Mouse (Mus musculus) neutrophil, adult 5-6 weeks (primary cell): ENCODE results near the gene Ing5. TPM values are rescaled to one million over a fixed set of nuclear protein-coding genes. Genes with fewer than 3 reads are reported as not detected.
"Not testable (repeated sequence)": the region's sequence is repeated elsewhere in the genome, so short reads cannot be mapped to it uniquely, and the experiment has no call there.

Experiments used
- ATAC-seq: fragments of 151-379, 151-347 bp; 2 replicates; pipeline ENCODE4 v1.8.0; 2017; ENCODE audit warnings: mild to moderate bottlenecking, moderate TSS enrichment; ENCODE audit not compliant: insufficient number of reproducible peaks, poor library complexity, low FRiP score, severe bottlenecking; ENCODE audit errors: extremely low read depth
- total RNA-seq: library from RNA; stranded (forward); fragments of 200-1000 nt; gene quantifications from 2 replicates; pipeline ENCODE4 v1.2.3, GENCODE M21; 2017

The Ing5 gene
- total RNA-seq, result 25.2 and 30.5 TPM in 2 replicates

DNA sequence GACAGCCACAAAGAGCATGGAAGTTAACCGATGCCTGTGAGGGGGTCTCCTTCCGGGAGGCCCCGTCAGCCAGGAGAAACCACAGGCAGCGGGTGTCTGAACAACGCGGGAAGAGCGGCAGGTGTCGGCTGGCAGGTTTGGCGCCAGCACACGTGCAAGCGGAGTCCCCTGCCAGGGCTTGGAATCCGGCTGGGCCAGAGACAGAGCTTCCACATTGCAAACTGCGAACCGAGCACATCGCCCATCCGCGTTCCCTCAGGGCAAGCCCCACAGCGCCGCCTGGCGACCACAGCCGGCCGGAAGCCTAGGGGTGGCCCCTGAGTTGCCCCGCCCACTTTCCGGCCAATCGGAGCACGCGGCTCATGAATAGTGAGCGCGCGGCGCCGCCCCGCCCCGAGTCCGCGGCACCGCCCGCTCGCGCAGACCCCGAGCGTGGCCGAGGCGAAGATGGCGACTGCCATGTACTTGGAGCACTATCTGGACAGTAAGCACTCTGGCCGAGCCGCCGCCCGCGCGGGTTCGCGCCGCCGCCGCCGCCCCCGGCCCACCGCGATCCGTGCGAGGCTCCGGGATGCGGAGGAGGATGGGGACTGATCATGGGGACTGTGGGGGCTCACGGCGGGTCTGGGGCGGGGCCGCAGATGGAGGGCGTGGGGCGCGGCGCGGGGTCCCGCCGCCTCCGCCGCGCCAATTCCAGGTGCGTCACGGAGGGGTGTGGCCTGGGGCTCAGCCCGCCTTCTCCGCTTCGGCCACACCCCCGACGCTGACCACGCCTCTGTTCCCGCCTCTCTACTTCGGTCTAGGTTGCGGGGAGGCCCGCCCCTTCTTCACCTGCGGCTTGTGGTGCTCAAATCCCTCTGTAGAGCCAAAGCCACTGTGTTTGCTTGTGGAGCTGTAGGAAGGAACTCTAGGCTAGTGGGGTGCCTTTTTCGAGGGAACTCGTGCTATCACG is at the start of gene Ing5:
Gene Ing5 (plus strand): TSS at position 410 of the 952 bp plus-strand sequence.
- peak; percentile 76 for ATAC-seq

DNA sequence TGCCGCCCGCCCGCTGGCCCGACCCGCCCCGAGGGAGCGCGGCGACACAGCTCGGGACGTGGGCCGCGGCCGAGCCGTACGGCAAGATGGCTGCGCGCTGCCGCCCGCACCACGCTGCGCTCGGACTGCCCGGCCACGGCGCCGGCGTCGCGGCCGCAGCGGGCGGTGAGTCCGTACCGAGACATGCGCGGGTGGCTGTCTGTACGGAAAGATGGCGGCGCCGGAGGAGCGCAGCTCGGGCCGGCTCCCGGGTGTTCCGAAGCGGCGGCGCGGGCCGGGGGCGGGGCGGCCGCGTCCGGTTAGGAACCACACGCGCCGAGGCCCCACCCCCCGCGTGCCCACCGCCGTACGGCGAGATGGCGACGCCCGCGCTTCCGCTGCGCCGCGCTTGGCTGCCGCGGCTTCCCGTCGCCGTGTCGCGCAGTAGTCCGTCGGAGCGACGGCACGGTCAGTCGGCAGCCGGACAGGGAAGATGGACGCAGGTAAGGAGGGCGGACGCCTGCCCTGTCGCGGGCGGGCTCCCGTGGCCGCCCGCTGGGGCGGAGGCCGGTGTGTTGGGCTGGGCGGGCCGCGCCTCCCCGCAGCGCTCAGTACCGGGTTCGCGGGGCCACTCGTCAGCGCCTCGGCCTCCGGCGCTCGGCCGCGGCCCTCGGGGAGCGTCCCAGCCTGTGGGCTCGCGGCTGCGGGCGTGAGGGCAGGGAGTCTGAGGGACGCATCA is 49.0 kb upstream of the Ing5 start, which contains the start of gene Thap4:
Gene Thap4 (minus strand): TSS at position 292 of the 718 bp plus-strand sequence.
- peak; percentile 77 for ATAC-seq

DNA sequence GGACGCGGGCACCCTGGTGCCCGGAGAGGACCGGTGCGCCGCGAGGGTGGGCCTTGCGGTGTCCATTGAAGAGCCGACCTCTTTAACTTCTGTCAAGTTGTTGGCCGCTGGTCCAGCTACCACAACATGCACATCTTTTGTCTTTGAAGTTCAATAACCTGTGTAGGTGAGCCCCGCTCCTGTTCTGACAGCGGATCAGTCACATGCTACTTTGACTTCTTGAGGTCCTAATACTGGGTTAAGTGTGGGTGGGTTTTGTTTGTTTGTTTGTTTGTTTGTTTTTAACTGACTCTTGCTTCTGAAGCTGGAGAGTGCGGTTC is 48.5 kb upstream of the Ing5 start:
- ATAC-seq, result no peak

GRCm38 (mm10) chr1:93755618-93756017 is 48.1 kb upstream of the Ing5 start:
- no peak for ATAC-seq

- no peak for ATAC-seq
These were observed 47.6 kb upstream of the Ing5 start for GRCm38 (mm10) chr1:93756154-93756553.

- no peak for ATAC-seq
These were observed 43.7 kb upstream of the Ing5 start for GRCm38 (mm10) chr1:93760076-93760475.

DNA sequence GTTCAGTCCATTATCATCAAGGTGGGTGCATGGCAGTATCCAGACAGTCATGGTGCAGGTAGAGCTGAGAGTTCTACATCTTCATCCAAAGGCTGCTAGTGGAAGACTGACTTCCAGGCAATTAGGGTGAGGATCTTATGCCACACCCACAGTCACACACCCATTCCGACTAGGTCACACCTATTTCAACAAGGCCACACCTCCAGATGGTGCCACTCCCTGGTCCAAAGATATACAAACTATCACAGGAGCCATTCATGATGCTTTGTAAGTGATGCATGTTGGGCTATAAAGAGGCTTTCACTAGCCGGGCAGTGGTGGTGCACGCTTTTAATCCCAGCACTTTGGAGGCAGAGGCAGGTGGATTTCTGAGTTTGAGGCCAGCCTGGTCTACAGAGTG is 40.2 kb upstream of the Ing5 start:
- not testable (repeated sequence) for ATAC-seq

GRCm38 (mm10) chr1:93764871-93765591 is 38.7 kb upstream of the Ing5 start:
- ATAC-seq, result no peak

- ATAC-seq, result no peak
These were observed 36.2 kb upstream of the Ing5 start for GRCm38 (mm10) chr1:93767600-93767999.

GRCm38 (mm10) chr1:93769901-93770300 is 33.9 kb upstream of the Ing5 start:
- no peak for ATAC-seq

DNA sequence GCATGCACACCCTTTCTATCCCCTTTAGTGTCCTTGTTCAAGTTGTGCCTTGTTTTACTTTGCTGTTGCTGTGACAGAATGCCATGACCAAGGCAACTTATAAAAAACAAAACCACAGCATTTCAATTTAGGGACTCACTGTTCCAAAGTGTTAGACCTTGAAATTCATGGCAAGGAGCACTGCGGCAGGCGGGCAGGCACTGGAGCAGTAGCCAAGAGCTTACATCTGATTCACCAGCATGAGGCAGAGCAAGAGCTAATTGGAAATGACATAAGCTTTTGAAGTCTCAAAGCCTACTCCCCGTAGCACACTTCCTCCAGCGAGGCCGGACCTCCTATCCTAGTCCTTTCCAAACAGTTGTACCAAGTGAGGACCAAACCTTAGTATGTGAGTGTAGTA is 27.1 kb upstream of the Ing5 start:
- no peak for ATAC-seq

GRCm38 (mm10) chr1:93786912-93787311 is 16.9 kb upstream of the Ing5 start:
- ATAC-seq, result no peak

DNA sequence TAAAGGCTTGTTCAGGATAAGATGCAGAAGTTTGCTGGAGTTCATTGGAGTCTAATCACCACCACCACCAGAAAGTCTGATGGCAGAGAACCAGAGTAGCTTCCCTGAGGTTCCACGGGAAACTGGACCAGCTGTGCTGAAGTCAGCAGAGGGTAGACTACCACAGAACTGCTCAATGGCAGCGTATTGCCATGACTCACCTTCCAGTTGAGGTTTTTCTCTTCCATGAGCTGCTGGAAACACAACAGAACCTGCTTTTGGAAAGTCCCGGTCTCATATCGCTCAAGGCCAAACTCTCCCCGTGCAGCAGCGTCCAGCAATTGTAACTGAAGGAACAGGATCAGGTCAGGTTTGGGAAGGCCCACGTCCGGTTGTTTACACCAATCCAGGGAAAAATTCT is 9.2 kb upstream of the Ing5 start:
- no peak for ATAC-seq

- ATAC-seq, result no peak
These were observed 7.9 kb upstream of the Ing5 start for GRCm38 (mm10) chr1:93795886-93796285.

- ATAC-seq, result no peak
These were observed 2.9 kb upstream of the Ing5 start for GRCm38 (mm10) chr1:93800670-93801503.

DNA sequence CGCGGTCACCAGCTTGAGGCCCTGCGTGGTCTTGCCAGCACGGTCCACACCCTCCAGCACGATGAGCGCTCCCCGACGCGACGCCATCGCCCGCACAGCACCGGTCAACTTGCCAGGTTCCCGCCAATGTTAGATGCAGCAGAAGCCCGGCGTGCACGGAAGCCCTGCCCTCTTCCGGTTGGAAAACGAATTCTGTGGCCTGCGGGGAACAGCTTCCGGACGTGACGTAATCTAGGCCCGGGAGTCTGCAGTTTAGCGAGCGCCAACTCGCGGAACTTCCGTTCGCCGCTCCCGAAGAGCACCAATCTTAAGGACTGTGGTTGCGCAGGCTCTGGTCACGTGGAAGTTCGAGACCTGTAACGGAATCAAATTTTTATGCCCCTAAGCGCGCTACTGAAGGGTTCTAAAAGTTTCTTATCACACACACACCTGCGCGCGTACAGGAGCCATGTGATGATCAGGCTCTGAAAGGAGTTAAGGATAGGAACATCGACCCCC is 2.0 kb upstream of the Ing5 start, which contains the start of gene Dtymk:
Gene Dtymk (minus strand): TSS at position 194 of the 498 bp plus-strand sequence.
- ATAC-seq, result peak; percentile 71

DNA sequence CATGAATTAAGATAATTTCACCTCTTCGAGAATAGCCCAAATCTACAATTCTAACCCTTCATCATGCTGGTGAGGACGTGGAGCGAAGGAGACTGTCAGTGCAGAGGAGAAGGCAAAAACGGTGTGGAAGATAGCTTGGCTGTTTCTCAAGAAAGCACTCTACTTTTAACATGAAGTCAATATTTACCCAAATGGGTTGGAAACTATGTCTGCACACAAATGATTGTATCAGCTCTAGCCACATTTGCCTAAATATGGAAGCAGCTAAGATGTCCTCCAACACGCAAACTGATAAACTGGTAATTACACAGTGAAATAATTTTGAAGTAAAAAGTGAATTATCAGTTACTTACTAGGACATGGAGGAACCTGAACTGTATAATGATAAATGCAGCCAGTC is 994 bp upstream of the Ing5 start:
- no peak for ATAC-seq

DNA sequence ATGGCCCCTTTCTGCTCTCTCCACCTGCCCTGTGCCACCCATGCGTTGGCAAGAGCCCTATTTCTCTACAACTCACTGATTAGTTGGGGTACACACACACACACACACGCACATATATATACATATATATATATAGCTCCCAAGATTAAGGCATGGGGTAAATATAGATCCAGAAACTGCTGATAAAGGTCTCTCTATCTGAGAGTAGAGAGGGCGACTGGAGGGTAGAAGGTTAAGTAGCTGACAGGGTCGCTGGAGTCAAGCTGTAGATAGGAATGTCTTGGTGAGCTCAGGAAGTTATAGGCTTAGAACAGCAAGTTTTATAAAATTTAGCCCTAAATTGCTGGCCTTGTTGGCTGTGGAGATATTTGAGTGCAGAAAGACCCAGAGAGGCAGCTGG is 1.1 kb downstream of the Ing5 start:
- no peak for ATAC-seq
